Mouse (Mus musculus): ENCODE results near the gene Tspoap1.

Gene Tspoap1

GRCm38 (mm10) chr11:87745632-87746555, 14.4 kb upstream of the Tspoap1 start:
- DNase-seq (ENCODE audit: low read depth, low spot score): no peak

- DNase-seq (ENCODE audit: low read depth, low spot score): no peak
Observed at GRCm38 (mm10) chr11:87747312-87747711, 13.0 kb upstream of the Tspoap1 start.

DNA sequence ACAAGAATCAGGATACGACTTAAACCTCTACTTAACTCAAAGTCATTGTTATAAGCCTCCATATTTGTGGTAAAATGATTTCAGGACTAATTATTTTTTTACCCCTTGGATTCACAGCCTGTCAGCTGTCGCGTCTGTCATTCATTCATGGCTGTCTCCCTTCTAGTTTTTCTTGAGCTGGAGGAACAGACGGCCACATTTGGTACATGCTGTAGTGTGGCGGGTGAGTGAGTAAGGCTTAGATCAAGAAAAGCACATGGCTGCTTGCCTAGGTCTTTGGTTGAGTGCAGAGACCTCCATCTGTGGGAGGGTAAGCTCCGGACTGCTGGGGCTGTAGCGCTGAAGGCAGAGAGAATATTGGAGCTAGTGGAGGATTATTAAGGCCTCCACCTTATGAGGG, 12.6 kb upstream of the Tspoap1 start:
- no peak for DNase-seq (ENCODE audit: low read depth, low spot score)

- no peak for DNase-seq (ENCODE audit: low read depth, low spot score)
Observed at GRCm38 (mm10) chr11:87748132-87749119, 11.9 kb upstream of the Tspoap1 start.

DNA sequence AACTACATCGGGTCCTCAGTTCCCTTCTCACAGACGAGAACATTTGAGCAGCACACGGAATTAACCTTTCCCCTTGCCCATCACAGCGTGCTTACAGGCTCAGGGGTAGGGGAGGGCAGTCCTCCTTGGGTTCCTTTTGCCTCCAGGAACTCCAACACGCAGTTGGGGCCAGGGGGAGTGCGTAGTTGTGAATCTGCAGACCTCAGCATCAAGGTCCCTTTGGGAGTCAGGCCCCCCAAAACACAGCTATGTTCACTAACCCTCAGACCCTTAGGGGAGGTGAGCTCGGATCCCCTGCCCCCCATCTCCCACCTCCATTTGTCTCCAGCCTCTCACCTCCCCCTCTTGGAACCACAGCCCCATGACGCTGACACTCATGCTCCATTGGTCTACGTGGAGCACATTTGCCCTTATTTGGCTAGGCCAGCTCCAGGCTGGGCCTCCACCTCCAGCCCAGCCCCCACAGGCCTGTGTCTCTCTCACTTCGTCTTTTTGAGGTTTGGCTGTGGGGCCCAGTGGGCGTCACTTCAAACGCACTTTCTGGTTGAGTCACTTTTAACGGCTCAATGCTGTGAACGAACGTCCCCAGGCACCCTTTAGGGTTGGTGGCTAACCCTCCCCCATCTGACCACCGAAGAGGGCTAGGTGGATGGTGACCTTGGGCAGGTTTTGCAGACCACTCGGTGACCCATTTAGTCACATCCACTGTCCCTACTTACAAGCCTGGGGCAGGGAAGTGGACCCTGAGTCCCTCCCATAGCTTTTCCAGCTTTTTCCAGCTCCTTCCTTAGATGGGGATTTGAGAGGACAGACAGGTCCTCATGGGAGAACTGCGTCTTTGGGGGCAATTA, 10.9 kb upstream of the Tspoap1 start:
- DNase-seq (ENCODE audit: low read depth, low spot score): no peak

DNA sequence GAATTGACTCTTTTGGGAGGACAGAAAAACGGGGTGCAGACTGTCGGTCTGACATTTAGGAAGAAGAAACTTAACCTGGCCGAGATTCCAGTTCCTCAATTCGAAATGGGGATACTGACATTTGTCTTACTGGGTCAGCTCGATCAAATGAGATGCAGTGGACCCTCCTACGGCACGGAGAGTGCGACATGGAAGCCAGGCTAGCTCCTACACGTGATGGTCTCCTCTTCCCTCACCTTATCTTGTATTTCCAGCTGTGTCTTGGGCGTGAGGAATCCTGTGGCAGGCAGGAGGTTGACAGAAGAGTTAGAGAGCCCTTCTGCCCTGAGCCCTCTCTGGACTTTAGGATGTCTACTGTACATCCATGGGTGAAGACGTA, 10.3 kb upstream of the Tspoap1 start:
- no peak for DNase-seq (ENCODE audit: low read depth, low spot score)

DNA sequence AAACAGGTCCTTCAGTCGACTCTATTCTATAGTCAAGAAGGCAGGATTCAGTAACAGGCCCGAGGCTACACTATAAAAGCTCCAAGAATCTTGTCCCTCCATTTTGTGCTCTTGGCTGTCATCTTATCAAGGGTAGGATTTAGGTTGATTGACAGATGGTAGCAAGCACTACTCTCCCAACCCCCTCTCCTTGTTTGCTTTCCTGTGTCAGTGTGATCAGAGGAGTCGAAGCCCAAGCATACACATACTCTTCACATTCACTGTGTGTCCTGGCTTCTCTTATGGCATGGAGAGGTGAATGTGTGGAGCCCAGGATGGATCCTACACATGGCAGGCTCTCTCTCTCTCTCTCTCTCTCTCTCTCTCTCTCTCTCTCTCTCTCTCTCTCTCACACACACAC, 9.8 kb upstream of the Tspoap1 start:
- no peak for DNase-seq (ENCODE audit: low read depth, low spot score)

GRCm38 (mm10) chr11:87751031-87751430, 9.3 kb upstream of the Tspoap1 start:
- DNase-seq (ENCODE audit: low read depth, low spot score): no peak

DNA sequence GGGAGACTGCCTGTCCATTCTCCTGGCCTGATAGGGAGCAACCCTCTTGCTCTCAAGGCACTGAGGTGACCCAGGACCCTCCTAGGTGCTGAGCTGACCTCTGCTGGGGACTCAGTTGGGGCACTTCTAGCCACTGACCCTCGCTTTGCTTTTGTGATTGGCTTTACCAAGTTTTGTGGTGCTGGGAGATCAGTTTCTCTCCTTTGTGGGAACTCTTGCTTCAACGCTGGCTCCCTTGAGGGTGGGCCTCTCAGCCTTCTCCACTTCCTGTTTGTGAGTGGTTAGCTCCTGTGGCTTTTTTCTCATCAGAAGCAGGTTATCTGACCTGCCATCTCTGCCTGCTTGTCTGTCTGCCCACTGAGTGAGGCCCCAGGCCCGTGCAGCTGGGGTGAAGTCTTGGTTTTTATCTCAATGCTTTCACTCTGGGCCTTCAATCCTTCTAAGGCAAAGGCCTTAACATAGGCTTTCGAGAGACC, 8.8 kb upstream of the Tspoap1 start:
- DNase-seq (ENCODE audit: low read depth, low spot score): no peak

DNA sequence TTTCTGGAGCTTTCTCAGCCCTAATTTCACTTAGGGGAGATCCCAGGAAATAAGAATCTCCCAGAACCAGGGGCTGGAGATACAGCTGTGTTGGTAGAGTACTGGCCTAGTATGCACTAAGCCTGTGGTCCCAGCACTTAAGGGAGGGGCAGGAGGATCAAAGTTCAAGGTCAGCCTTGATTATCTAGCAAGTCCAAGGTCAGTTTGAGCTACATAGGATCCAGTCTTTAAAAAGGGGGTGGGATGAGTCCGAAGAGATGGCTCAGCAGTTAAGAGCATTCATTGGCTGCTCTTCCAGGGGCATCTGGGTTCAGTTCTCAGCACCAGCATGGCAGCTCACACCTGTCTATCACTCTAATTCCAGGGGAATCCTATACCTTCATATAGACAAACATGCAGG, 8.0 kb upstream of the Tspoap1 start:
- DNase-seq (ENCODE audit: low read depth, low spot score): no peak

DNA sequence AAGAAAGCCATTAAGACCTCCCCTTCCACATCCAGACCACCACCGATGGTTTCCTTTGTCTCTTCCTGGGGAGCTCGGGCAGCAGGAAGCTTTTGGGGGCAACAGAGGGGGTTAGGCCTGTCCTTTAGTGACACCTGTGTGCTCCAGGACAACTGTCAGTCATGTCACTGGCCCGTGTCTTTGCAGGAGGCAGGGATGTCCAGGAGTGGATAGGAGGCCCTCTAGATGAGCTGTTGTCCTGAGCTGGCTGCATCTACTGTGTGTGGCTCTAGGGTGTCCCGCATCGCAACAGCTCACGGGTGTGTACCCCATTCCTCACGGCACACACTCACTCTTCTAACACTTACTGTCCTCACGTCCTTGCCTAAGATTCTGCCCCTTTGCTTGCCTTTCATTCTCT, 7.1 kb upstream of the Tspoap1 start:
- DNase-seq (ENCODE audit: low read depth, low spot score): no peak

GRCm38 (mm10) chr11:87753891-87754501, 6.3 kb upstream of the Tspoap1 start:
- DNase-seq (ENCODE audit: low read depth, low spot score): no peak

GRCm38 (mm10) chr11:87754603-87755002, 5.7 kb upstream of the Tspoap1 start:
- DNase-seq (ENCODE audit: low read depth, low spot score): no peak

DNA sequence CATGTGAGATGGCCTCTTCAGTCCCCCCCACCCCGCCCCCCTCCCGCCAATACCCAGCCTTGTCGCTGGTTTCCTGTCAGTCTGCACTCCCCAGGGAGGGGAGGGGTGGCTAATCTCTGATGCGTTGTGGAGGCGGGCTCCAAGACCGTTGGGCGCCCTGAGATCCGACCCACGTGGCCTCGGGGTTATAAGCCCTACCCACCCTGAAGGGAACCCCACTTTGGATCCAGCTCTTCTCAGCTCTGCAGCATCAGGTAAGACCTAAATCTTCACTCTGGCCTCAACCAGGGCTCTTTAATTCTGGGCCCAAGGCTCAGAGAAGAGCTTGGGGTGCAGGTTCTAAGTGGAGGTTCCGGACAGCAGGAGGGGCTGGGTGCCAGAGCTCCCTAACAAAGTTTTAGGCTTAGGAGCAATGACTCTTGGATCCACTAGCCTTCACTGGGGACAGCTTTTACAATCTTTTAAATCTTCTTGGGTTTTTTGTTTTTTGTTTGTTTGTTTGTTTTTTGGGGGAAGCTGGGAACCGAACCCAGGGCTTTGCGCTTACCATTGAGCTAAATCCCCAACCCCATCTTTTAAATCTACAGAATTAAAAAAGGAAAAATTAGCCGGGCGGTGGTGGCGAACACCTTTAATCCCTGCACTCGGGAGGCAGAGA, 4.9 kb upstream of the Tspoap1 start:
- no peak for DNase-seq (ENCODE audit: low read depth, low spot score)

- no peak for DNase-seq (ENCODE audit: low read depth, low spot score)
Observed at GRCm38 (mm10) chr11:87756251-87756820, 4.0 kb upstream of the Tspoap1 start.

DNA sequence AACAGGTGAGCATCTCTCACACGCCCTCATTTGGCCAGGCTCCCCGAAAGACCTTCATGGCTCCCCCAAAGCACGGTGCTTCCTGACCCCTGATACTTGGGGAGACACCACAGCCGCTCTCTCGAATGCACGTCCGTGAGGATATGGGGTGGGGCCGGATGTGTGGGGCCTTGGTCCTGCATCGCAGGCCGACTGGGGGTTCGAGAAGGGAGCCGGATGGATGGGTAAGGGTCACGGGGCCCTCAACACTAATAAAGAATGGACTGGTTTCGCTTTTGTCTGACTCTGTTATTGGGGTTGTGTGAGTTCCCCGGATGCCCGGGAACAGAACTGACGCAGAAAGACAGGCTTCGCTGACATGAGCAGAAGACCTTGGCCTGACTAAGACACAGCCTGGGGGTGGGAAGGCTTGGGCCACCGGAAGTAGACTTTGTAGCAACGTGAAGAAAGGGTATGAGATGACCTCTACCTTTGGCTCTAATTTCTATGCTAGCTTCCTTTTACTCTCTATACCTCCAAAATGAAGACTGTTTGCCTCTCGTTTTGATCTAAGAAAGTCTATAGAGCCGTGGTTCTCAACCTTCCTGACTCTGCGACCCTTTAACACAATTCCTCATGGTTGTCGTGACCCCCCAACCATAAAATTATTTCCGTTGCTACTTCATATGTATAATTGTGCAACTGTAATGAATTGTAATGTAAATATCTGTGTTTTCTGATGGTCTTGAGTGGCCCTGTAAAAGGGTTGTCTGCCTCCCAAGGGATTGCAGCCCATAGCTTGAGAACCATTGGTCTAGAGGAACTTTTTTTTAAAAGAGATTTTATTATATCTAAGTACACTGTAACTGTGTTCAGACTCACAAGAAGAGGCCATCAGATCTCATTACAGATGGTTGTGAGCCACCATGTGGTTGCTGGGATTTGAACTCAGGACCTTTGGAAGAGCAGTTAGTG, 3.1 kb upstream of the Tspoap1 start:
- DNase-seq (ENCODE audit: low read depth, low spot score): no peak

DNA sequence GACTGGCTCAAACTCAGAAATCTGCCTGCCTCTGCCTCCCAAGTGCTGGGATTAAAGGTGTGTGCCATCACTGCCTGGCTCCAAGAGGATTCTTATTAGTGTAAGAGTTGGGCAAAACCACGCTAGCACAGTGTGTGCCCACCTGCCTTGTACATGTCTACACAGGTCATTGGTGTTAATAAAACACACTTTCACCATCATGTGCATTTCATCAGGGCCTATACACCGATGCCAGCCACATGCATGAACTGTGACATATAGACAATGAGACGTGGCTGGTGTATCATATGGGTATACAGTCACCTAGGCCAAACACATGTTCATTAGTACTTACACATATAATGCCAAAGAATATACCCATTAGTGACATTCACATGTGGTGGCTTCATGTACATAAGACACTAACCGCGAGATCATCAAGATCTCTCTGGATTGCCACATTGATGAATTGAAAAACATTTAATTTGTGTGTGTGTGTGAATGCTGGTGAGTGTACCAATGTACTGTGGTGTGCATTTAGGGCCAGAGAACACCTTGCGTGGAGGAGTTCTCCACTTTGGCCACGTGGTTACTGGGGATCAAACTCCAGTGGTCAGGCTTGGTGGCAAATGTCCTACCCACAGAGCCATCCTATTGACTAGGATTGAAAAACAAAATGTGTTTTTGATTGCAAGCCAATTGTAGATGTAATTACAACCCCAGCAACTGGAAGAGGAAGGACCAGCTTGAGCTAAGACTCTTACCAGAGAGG, 2.0 kb upstream of the Tspoap1 start:
- no peak for DNase-seq (ENCODE audit: low read depth, low spot score)

DNA sequence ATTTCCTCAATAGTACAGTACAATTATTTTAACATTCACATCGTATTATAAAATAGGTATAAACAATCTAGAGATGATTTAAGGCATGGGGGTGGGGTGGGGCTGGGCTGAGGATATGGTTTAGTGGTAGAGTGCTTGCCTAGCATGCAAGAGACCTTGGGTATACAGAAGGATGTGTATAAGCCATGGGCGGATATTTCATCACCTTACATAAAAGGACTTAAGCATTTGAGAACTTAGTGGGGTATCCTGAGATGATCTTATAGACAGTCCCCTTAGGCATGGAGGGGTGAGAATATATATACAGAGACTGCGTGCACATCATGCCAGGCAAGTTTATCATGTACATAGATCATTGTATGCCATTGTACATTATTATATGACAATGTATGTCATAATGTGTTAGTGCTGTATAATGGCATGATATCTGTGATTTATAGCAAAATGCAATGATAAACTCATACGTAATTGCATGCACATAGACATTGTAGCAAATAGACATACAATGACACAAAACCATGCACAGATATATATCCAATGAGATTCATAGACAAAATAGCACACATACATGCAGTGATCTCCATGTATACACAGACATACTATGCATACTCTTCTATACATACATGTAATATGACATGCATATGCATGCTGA, 1.3 kb upstream of the Tspoap1 start:
- DNase-seq (ENCODE audit: low read depth, low spot score): no peak

All from telencephalon, adult 2 months (tissue).